Mouse (Mus musculus) gastrocnemius, postnatal 14 days (tissue): ENCODE measurements at regions not wholly inside any gene's neighbourhood (a gene's known extent, or its start where the extent isn't known, plus 50 kb on each side); places are given as distances from the start of the nearest gene placed in this dataset.

ENCODE experiments used
- DNase-seq: peaks from one replicate; pipeline ENCODE4 v3.0.0; 2021; ENCODE audit warnings: mixed read lengths
- intact Hi-C: fragments of 180-260 bp; cut with DNase I; formaldehyde crosslinking; loops from one replicate; pipeline ENCODE4 v1.15.1; 2025; ENCODE audit warnings: low total_unique reads

- intact Hi-C loops: no loop called here
- DNase-seq: no peak
Observed at GRCm38 (mm10) chr16:30886982-30887381, 194.2 kb downstream of the Xxylt1 start.

- intact Hi-C loops: no loop called here
- DNase-seq: no peak
Observed at GRCm38 (mm10) chr16:30887536-30887935, 193.7 kb downstream of the Xxylt1 start.

- no peak for DNase-seq
Observed at GRCm38 (mm10) chr16:30888556-30889323, 192.5 kb downstream of the Xxylt1 start.

GRCm38 (mm10) chr16:30892606-30893005 lies 188.6 kb downstream of the Xxylt1 start:
- intact Hi-C loops: no loop called here
- DNase-seq: no peak

More at GRCm38 (mm10) chr16:30888556-30889323, 192.5 kb downstream of the Xxylt1 start:
- intact Hi-C loops: no loop called here

GRCm38 (mm10) chr16:30894086-30894485 lies 187.1 kb downstream of the Xxylt1 start:
- intact Hi-C loops: no loop called here
- no peak for DNase-seq

- no peak for DNase-seq
- intact Hi-C loops: no loop called here
Observed at GRCm38 (mm10) chr16:30895021-30895420, 186.2 kb downstream of the Xxylt1 start.

GRCm38 (mm10) chr16:30897371-30897770 lies 183.9 kb downstream of the Xxylt1 start:
- no peak for DNase-seq
- intact Hi-C loops: no loop called here

GRCm38 (mm10) chr16:30900121-30900520 lies 181.1 kb downstream of the Xxylt1 start:
- no peak for DNase-seq
- intact Hi-C loops: no loop called here

- intact Hi-C loops: no loop called here
- DNase-seq: no peak
Observed at GRCm38 (mm10) chr16:30901309-30901708, 179.9 kb downstream of the Xxylt1 start.
